ENCODE assay signal across 26 mouse cellular contexts in the genomic region with DNA sequence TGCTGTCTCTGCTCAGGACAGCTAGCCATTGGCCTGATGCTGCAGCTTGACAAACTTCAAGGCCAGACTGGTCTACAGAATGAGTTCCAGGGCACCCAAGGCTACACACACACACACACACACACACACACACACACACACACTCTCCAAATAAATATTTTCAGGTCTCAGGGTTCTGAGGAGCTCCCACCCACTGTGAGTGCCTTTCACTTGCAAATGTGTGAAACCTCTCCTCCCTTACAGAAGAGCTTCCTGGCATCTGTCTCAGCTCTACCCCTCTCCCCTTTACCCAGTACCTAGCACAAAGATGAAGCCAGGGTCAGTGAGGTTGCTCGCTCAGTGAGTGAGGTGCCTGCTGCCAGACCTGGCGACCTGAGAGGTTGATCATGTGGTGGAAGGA.
"Had no signal": no experiment of that assay in that cellular context is flagged by ENCODE, and none has a peak within 500 bp of the region (broad histone marks: within the 10 kb centered on the region; RNA-seq: fewer than 3 reads in every experiment).

No protein-coding gene starts in this region.

- DNase-seq: gastrocnemius, postnatal 14 days; gastrocnemius, postnatal 36 days; heart, adult 18-20 months; heart, postnatal 14 days; heart, postnatal 36 days; kidney, adult 11 months; kidney, adult 2 months; kidney, adult 9 months; kidney, postnatal 14 days; kidney, postnatal 36 days; layer of hippocampus, adult 9-11 months; layer of hippocampus, postnatal 36 days; liver had no signal

- ATAC-seq: hindbrain, postnatal 0 days; intestine, embryonic 16.5 days had no signal

- H3K27ac ChIP-seq: heart, embryonic 13.5 days; heart, embryonic 15.5 days; hindbrain, embryonic 13.5 days; hindbrain, embryonic 15.5 days; hindbrain, postnatal 0 days; kidney, embryonic 15.5 days; kidney, postnatal 0 days; limb, embryonic 10.5 days; limb, embryonic 12.5 days; liver, embryonic 14.5 days had no signal

- H3K4me3 ChIP-seq: heart, embryonic 13.5 days; heart, embryonic 15.5 days; hindbrain, embryonic 13.5 days; hindbrain, embryonic 15.5 days; kidney, embryonic 15.5 days; limb, embryonic 10.5 days; limb, embryonic 12.5 days had no signal

- H3K4me1 ChIP-seq: heart, embryonic 13.5 days; heart, embryonic 15.5 days; hindbrain, embryonic 13.5 days; hindbrain, embryonic 15.5 days; kidney, embryonic 15.5 days; limb, embryonic 10.5 days; limb, embryonic 12.5 days had no signal

- H3K4me2 ChIP-seq: heart, embryonic 11.5 days; heart, embryonic 13.5 days; heart, embryonic 15.5 days; hindbrain, embryonic 13.5 days; hindbrain, embryonic 15.5 days; kidney, embryonic 15.5 days; limb, embryonic 12.5 days; liver, embryonic 11.5 days had no signal

- H3K9me3 ChIP-seq: heart, embryonic 15.5 days; hindbrain, embryonic 13.5 days; hindbrain, embryonic 15.5 days; kidney, embryonic 15.5 days; limb, embryonic 10.5 days; limb, embryonic 12.5 days had no signal

- H3K36me3 ChIP-seq: heart, embryonic 13.5 days; heart, embryonic 15.5 days; hindbrain, embryonic 13.5 days; hindbrain, embryonic 15.5 days; kidney, embryonic 15.5 days; limb, embryonic 10.5 days; limb, embryonic 12.5 days had no signal

- H3K9ac ChIP-seq: heart, embryonic 13.5 days; heart, embryonic 15.5 days; hindbrain, embryonic 13.5 days; hindbrain, embryonic 15.5 days; kidney, embryonic 15.5 days; limb, embryonic 12.5 days; liver, embryonic 14.5 days had no signal

- H3K27me3 ChIP-seq: heart, embryonic 13.5 days; heart, embryonic 15.5 days; hindbrain, embryonic 13.5 days; hindbrain, embryonic 15.5 days; kidney, embryonic 15.5 days; limb, embryonic 12.5 days had no signal
